Mouse (Mus musculus): ENCODE measurements around the gene Sppl2c. TPM values are rescaled to one million over a fixed set of nuclear protein-coding genes. Genes with fewer than 3 reads are reported as not detected.

The Sppl2c gene
- polyA plus RNA-seq, 1 experiment, result not detected

DNA sequence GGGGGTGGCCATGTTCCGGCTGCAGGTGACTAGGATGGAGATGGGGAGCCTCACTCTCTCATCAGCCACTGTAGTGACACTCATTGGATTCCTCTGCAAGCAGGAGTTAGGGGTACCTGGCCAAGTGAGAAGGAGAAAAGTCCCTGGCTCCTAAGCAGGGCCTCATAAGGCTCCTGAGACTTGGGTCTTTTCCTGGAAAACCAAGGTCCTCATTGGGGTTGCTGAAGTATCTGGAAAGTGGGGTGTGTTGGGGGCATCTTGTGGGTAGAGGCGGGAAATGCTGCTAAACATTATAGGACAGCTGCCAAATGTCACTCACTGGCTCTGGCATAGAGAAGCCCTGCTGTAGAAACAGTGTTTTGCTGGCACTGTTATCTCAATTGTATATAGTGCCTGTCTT is 49.8 kb downstream of the Sppl2c start:
- no peak overlapping the region for H3K9ac ChIP-seq (ENCODE audit: low read depth, poor library complexity, severe bottlenecking)
- H3K27me3 ChIP-seq (ENCODE audit: control insufficient read depth, insufficient read depth, low read length, poor library complexity, severe bottlenecking), result peaks cover 13% of the 10 kb centered on the region
- H3K4me1 ChIP-seq (ENCODE audit: control insufficient read depth, insufficient read depth, low read length), result no peaks in the 10 kb centered on the region
- no peak overlapping the region for H3K27ac ChIP-seq (ENCODE audit: insufficient read depth, low read length)
- no peaks in the 10 kb centered on the region for H3K36me3 ChIP-seq (ENCODE audit: control insufficient read depth, insufficient read depth, low read length, poor library complexity, severe bottlenecking)
- TF ChIP-seq POLR2A (IDR thresholded peaks at IDR 0.05; ENCODE audit: insufficient read depth, low read length) (no peak), EP300 (IDR thresholded peaks at IDR 0.05; ENCODE audit: insufficient read depth, low read depth, low read length) (no peak), CTCF (IDR thresholded peaks at IDR 0.05; ENCODE audit: low read depth, low read length) (no peak)
- H3K9me3 ChIP-seq (replicated peaks; ENCODE audit: control insufficient read depth, insufficient read depth, low read length, poor library complexity, severe bottlenecking), result no peaks in the 10 kb centered on the region
- no peak overlapping the region for H3K4me3 ChIP-seq (ENCODE audit: low read depth, low read length)

DNA sequence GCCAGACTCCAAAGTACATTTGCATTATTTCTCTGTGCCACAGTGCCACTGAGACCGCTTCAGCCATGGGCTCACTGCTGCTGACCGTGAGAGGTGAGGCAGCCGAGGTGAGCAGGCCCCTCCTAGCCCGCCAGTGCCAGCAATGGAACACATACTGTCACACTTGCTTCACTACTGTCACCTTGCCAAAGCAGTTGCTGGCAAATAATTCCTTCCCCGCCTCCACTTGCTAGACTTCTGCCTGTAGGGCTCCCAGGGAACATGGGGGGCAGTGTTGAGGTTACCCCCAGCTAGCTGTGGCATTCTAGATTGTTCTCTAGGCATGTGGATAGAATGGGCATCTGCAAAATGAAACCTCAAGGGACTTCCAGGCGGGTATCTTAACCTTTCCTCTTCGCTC is 51.1 kb downstream of the Sppl2c start:
- Histone ChIP-seq H3K9me3 (replicated peaks; ENCODE audit: control insufficient read depth, insufficient read depth, low read length, poor library complexity, severe bottlenecking) (no peaks in the 10 kb centered on the region), H3K4me1 (ENCODE audit: control insufficient read depth, insufficient read depth, low read length) (no peaks in the 10 kb centered on the region), H3K36me3 (ENCODE audit: control insufficient read depth, insufficient read depth, low read length, poor library complexity, severe bottlenecking) (no peaks in the 10 kb centered on the region), H3K27ac (ENCODE audit: insufficient read depth, low read length) (no peak overlapping the region), H3K4me3 (ENCODE audit: low read depth, low read length) (no peak overlapping the region), H3K9ac (ENCODE audit: low read depth, poor library complexity, severe bottlenecking) (no peak overlapping the region), H3K27me3 (ENCODE audit: control insufficient read depth, insufficient read depth, low read length, poor library complexity, severe bottlenecking) (peaks cover 8% of the 10 kb centered on the region)
- TF ChIP-seq POLR2A (IDR thresholded peaks at IDR 0.05; ENCODE audit: insufficient read depth, low read length) (no peak), EP300 (IDR thresholded peaks at IDR 0.05; ENCODE audit: insufficient read depth, low read depth, low read length) (no peak), CTCF (IDR thresholded peaks at IDR 0.05; ENCODE audit: low read depth, low read length) (no peak)

- TF ChIP-seq CTCF (IDR thresholded peaks at IDR 0.05; ENCODE audit: low read depth, low read length), result no peak
- no peak for TF ChIP-seq POLR2A (IDR thresholded peaks at IDR 0.05; ENCODE audit: insufficient read depth, low read length)
- TF ChIP-seq EP300 (IDR thresholded peaks at IDR 0.05; ENCODE audit: insufficient read depth, low read depth, low read length), result no peak
- no peaks in the 10 kb centered on the region for H3K4me1 ChIP-seq (ENCODE audit: control insufficient read depth, insufficient read depth, low read length)
- H3K27ac ChIP-seq (ENCODE audit: insufficient read depth, low read length), result no peak overlapping the region
- no peak overlapping the region for H3K9ac ChIP-seq (ENCODE audit: low read depth, poor library complexity, severe bottlenecking)
- H3K4me3 ChIP-seq (ENCODE audit: low read depth, low read length), result no peak overlapping the region
- peaks cover 5% of the 10 kb centered on the region for H3K27me3 ChIP-seq (ENCODE audit: control insufficient read depth, insufficient read depth, low read length, poor library complexity, severe bottlenecking)
- no peaks in the 10 kb centered on the region for H3K9me3 ChIP-seq (replicated peaks; ENCODE audit: control insufficient read depth, insufficient read depth, low read length, poor library complexity, severe bottlenecking)
- H3K36me3 ChIP-seq (ENCODE audit: control insufficient read depth, insufficient read depth, low read length, poor library complexity, severe bottlenecking), result no peaks in the 10 kb centered on the region
These were observed 52.0 kb downstream of the Sppl2c start for GRCm38 (mm10) chr11:104237958-104238747.

Other genes with a start within 250 kb of the Sppl2c start
- 60.4 and 69.8 TPM in 2 replicates for gene Nsf, start 232.3 kb upstream of the Sppl2c start, polyA plus RNA-seq (2011; ENCODE audit: insufficient read depth, insufficient read length, low read depth, missing spikeins)
- gene Arf2, start 219.6 kb upstream of the Sppl2c start, polyA plus RNA-seq (2011; ENCODE audit: insufficient read depth, insufficient read length, low read depth, missing spikeins), result 16.7 and 16.9 TPM in 2 replicates
- not detected in 2 replicates for gene Crhr1, start 53.5 kb upstream of the Sppl2c start, polyA plus RNA-seq (2011; ENCODE audit: insufficient read depth, insufficient read length, low read depth, missing spikeins)
- gene Mapt, start 45.1 kb downstream of the Sppl2c start, polyA plus RNA-seq (2011; ENCODE audit: insufficient read depth, insufficient read length, low read depth, missing spikeins), result 13.6 and 15.0 TPM in 2 replicates